Mouse (Mus musculus) G1E (cell line): ENCODE data around the gene Aida. TPM values are rescaled to one million over a fixed set of nuclear protein-coding genes. Genes with fewer than 3 reads are reported as not detected.

Experiments used
- ATAC-seq: 2 replicates; pipeline ENCODE4 v1.8.0; 2016; ENCODE audit warnings: mild to moderate bottlenecking; ENCODE audit not compliant: insufficient number of reproducible peaks, poor library complexity, low FRiP score, severe bottlenecking; ENCODE audit errors: extremely low read depth
- DNase-seq: peaks from one replicate; pipeline ENCODE4 v3.0.0; 2012; ENCODE audit warnings: low spot score
- H3K27me3 ChIP-seq: 2 replicates; pipeline ENCODE4 v1.6.1; 2012; ENCODE audit warnings: mild to moderate bottlenecking, low read length, inconsistent platforms; ENCODE audit not compliant: insufficient read depth
- H3K36me3 ChIP-seq: replicated peaks from 2 replicates; pipeline ENCODE3; 2012; ENCODE audit warnings: mild to moderate bottlenecking, inconsistent platforms
- H3K4me1 ChIP-seq: 2 replicates; pipeline ENCODE4 v1.6.1; 2012; ENCODE audit warnings: low read depth, low read length, inconsistent platforms, mixed read lengths; ENCODE audit not compliant: insufficient read depth
- H3K4me3 ChIP-seq: 2 replicates; pipeline ENCODE4 v1.5.1; 2012; ENCODE audit warnings: low read depth, mild to moderate bottlenecking, inconsistent platforms, low read length, moderate library complexity, mixed read lengths
- H3K9me3 ChIP-seq: replicated peaks from 2 replicates; pipeline ENCODE4 v1.6.1; 2012; ENCODE audit warnings: inconsistent platforms
- CTCF ChIP-seq: IDR thresholded peaks from 2 replicates; pipeline ENCODE4 v1.5.1; 2012; ENCODE audit warnings: low read depth, low read length, inconsistent platforms, mixed read lengths
- GATA1 ChIP-seq: IDR thresholded peaks from 2 replicates; pipeline ENCODE4 v1.6.1; 2012; ENCODE audit warnings: borderline replicate concordance, low read length, inconsistent platforms, mixed read lengths
- GATA2 ChIP-seq: IDR thresholded peaks from 2 replicates; pipeline ENCODE4 v1.6.1; 2012; ENCODE audit warnings: low read depth, low read length, inconsistent platforms, borderline replicate concordance
- POLR2AphosphoS5 ChIP-seq: IDR thresholded peaks from 2 replicates; pipeline ENCODE4 v1.6.1; 2012; ENCODE audit warnings: low read depth, low read length, inconsistent platforms; ENCODE audit not compliant: insufficient replicate concordance
- TAL1 ChIP-seq: conservative IDR thresholded peaks from 2 replicates; pipeline ENCODE4 v1.6.1; 2012; ENCODE audit warnings: low read depth, low read length, inconsistent platforms, mixed read lengths
- polyA plus RNA-seq: library from polyadenylated mRNA; stranded (reverse); fragments of >175 nt; gene quantifications from 2 replicates; pipeline ENCODE4 v1.2.3, GENCODE M21; 2012
- total RNA-seq, 2 experiments: library from RNA; stranded (forward) in 1 of 2; stranded (reverse) in 1 of 2; fragments of 200-1000 nt in 1 of 2; fragments of >200 nt in 1 of 2; fragmentation: Nextera tagmentation in 1 of 2; gene quantifications; 2 replicates each; pipeline ENCODE4 v1.2.3; 2014 to 2017

The Aida gene
- total and polyA plus RNA-seq, 3 experiments: 14.3 to 53.4 (median 48.2) TPM

- no peaks in the 10 kb centered on the region for H3K36me3 ChIP-seq
- 0 out of 2 replicates have a peak overlapping the region, but pooled peaks have one; percentile 20 for H3K4me3 ChIP-seq
- TF ChIP-seq GATA2 (no peak), CTCF (no peak), TAL1 (no peak), GATA1 (no peak), POLR2AphosphoS5 (no peak)
- DNase-seq: no peak
- peaks cover 21% of the 10 kb centered on the region for H3K4me1 ChIP-seq
- peaks cover 6% of the 10 kb centered on the region for H3K9me3 ChIP-seq
- ATAC-seq: no peak
- peaks cover 23% of the 10 kb centered on the region for H3K27me3 ChIP-seq
These were observed 78.3 kb downstream of the Aida start for GRCm38 (mm10) chr1:183374728-183375127.

Other genes with a start within 250 kb of the Aida start
- gene Disp1, start 75.1 kb upstream of the Aida start, total RNA-seq (2014; fragmentation: Nextera tagmentation): 5.0 and 11.0 TPM in 2 replicates
- 3.0 and 3.8 TPM in 2 replicates for gene Disp1, start 75.1 kb upstream of the Aida start, total RNA-seq (2017)
- gene Disp1, start 75.1 kb upstream of the Aida start, polyA plus RNA-seq: 8.2 and 10.5 TPM in 2 replicates
- gene Brox, start 679 bp downstream of the Aida start, total RNA-seq (2014; fragmentation: Nextera tagmentation): 57.6 and 81.9 TPM in 2 replicates
- 85.8 and 85.9 TPM in 2 replicates for gene Brox, start 679 bp downstream of the Aida start, total RNA-seq (2017)
- 2.0 and 5.4 TPM in 2 replicates for gene Brox, start 679 bp downstream of the Aida start, polyA plus RNA-seq
- 66.7 and 88.9 TPM in 2 replicates for gene Mia3, start 73.0 kb downstream of the Aida start, total RNA-seq (2014; fragmentation: Nextera tagmentation)
- gene Mia3, start 73.0 kb downstream of the Aida start, total RNA-seq (2017): 60.9 and 72.6 TPM in 2 replicates
- gene Mia3, start 73.0 kb downstream of the Aida start, polyA plus RNA-seq: 21.0 and 23.5 TPM in 2 replicates
- gene Taf1a, start 92.4 kb downstream of the Aida start, total RNA-seq (2014; fragmentation: Nextera tagmentation): 10.7 and 13.5 TPM in 2 replicates
- 15.1 and 16.4 TPM in 2 replicates for gene Taf1a, start 92.4 kb downstream of the Aida start, total RNA-seq (2017)
- 1.2 and 1.4 TPM in 2 replicates for gene Taf1a, start 92.4 kb downstream of the Aida start, polyA plus RNA-seq
- not detected in 2 replicates for gene Hhipl2, start 121.6 kb downstream of the Aida start, total RNA-seq (2014; fragmentation: Nextera tagmentation)
- gene Hhipl2, start 121.6 kb downstream of the Aida start, total RNA-seq (2017): 0.05 and 0.06 TPM in 2 replicates
- gene Hhipl2, start 121.6 kb downstream of the Aida start, polyA plus RNA-seq: 0.02 TPM in 1 of 2 replicates, not detected in the other